Mouse (Mus musculus) embryo, embryonic 11 days (tissue): ENCODE measurements at regions not wholly inside any gene's neighbourhood (a gene's known extent, or its start where the extent isn't known, plus 50 kb on each side); places are given as distances from the start of the nearest gene placed in this dataset.

Source experiments
- DNase-seq: peaks from one replicate; pipeline ENCODE4 v3.0.0-alpha.2; 2015

GRCm38 (mm10) chr2:166261799-166262198 lies 106.3 kb upstream of the Sulf2 start:
- DNase-seq, result peak; percentile 62

- no peak for DNase-seq
Measured at GRCm38 (mm10) chr2:166261065-166261464, 105.6 kb upstream of the Sulf2 start.

GRCm38 (mm10) chr2:166258771-166259180 lies 103.3 kb upstream of the Sulf2 start:
- no peak for DNase-seq

DNA sequence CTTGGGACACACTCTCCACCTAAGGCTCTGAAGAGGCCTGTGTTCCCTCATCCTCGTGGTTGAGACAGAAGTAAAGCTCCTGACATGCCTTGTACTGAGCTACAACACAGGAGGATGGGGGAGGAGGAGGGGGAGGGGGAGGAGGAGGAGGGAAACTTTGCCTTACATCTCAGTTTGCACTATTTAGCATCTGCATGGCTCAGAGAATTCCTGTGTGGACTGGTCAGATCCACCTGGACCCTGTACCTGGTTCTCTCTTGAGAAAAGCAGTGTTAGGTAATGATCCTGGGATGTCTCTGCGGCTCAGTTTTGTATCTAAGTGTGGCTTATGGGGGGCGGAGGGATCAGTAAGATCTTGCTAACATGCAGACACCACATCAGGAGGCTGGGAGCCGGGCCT lies 102.2 kb upstream of the Sulf2 start:
- no peak for DNase-seq

DNA sequence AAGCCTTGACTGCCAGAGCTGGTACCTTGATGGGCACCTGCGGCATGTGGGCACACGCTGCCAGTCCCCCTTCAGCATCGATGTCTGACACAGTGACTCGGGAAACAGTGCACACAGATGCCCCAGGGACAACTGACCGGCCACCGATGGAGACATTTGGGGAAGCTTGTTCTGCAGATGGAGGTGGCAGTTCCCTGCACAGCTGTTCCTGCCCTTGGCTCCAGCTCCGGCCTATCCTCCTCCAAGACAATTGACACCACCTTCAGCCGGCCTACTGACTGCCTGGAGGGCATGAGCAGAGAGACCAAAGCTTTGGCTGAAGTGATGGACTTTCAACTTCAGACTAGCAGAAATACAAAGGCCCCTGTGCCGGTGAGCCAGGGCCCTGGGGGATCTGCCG lies 100.7 kb upstream of the Sulf2 start:
- DNase-seq, result no peak

- DNase-seq, result no peak
Measured at GRCm38 (mm10) chr2:166254581-166254980, 99.1 kb upstream of the Sulf2 start.

- no peak for DNase-seq
Measured at GRCm38 (mm10) chr2:166252107-166252506, 96.6 kb upstream of the Sulf2 start.

DNA sequence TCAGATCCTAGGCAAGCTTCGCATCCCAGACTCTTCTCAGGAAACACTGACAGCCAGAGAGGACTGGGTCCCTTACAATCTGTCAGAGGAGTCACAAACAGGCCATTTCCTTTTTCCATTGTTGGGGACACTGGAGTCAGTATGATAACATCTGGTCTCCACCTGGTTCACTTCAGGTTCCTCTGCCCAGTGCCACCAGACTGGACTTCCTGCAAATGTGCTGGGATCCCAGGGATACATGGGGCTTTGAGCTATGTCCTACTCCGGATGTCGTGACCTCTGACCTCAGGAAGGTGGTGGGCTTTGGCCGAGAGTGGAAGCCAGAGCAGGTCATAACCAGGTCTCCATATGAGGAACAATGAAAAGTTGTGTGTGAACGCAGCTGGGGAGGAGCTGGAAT lies 96.0 kb upstream of the Sulf2 start:
- no peak for DNase-seq

DNA sequence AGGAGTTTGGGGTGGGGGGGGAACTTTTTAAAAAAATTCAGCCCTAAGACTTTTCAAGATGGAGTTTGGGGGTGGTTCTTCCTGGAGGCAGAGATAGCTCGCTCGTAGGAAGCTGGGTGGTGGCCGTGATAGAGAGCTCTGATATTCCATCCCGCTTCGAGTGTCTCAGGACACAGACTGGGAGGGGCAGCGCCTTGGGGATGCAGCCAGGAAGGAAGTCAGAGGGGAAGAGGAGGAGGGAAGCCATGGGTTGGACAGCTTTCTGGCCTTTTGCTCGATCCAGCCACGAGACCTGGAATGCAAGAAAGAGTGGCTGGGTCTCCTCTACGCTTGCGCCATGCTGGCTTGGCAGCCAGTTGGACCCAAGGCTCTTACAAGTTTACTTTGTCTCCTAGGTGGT lies 95.1 kb upstream of the Sulf2 start:
- DNase-seq, result no peak

GRCm38 (mm10) chr2:166249338-166249950 lies 94.0 kb upstream of the Sulf2 start:
- DNase-seq, result no peak

- DNase-seq, result no peak
Measured at GRCm38 (mm10) chr2:166246401-166247189, 91.1 kb upstream of the Sulf2 start.

DNA sequence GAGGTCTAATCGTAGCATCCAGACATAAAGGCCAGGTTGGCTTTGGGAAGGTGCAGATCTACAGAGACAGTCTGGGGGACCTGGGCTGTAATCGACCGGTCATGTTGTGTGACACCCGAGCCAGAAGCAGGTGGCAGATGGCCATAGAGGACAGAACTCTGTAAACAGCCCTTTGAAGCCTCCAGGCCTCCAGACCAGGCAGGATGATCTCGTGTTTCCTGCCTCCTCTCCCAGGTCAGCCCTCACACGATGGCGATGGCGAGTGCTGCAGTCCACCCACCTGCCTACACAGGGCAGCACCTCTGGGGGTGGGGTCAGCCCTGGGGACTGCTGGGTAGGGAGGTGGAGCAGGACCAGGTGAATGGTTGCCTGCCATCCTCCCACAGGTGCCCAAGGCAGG lies 89.8 kb upstream of the Sulf2 start:
- DNase-seq, result no peak

DNA sequence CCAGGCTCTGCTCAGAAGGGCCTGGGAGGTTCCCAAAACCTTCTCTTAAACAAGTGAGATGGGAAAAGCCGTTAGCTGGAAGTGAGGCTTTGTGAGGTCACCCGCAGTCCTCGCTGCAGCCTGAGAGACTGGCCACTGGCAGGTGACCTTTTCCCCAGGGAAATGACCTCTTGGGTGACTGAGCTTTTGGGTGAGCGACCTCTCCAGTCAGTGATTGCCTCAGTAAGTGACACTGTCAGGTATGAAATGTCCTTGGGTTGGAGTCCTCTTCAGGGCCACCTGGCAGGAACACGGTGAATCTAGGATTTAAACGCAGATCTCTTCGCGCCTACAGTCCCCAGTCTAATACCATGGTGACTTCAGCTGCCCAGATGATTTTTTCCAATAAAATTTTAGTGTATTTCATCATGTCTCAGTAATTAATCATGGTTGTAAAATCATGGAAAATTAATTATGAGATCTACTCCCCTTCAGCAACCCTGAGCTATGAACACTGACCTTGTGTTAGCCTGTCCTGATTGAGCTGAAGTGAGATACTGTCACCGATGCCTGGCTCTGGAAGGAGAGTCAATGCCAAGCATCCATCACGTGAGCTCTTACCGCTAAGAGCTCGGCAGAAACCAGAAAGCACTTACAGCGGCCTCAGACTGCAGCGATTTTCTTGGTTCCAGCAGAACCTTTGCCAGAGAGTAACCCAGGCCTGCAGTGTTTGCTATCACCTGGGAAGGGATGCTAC lies 87.5 kb upstream of the Sulf2 start:
- no peak for DNase-seq

DNA sequence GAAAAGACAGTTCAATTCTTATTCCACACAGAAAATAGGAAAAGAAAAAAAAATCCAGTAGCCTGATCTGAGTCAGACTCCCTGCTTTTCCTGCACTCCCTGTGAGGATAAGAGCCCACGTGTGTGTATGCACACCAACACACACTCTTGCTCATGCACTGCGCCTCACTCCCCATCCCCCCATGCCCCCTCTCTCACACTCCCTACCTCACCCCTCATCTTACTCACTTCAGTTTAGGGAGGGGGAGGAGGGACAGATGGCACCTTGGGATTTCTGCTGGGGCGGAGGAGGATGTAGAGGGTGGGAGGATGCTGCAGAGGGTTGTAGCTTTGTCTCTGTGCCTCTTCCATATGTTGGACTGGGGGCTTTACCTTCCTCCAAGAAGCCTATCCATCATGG lies 85.8 kb upstream of the Sulf2 start:
- no peak for DNase-seq

DNA sequence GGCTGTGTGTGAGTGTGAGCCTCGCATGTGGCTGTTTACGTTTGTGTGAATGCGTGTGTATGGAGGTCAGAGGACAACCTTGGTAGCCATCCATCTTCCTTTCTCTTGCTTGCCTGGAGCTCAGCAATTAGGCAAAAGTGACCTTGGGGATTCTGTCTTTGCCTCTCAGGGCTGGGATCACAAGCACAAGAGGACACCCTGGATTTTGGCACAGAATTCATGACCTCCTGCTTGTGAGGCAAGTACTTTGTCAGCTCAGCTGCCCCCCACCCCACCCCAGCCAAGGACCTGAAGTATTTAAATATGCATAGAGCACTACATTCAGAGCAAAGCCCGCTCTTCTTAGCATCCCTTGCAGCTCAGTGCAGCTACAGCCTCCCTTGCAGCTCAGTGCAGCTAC lies 84.6 kb upstream of the Sulf2 start:
- DNase-seq, result no peak

DNA sequence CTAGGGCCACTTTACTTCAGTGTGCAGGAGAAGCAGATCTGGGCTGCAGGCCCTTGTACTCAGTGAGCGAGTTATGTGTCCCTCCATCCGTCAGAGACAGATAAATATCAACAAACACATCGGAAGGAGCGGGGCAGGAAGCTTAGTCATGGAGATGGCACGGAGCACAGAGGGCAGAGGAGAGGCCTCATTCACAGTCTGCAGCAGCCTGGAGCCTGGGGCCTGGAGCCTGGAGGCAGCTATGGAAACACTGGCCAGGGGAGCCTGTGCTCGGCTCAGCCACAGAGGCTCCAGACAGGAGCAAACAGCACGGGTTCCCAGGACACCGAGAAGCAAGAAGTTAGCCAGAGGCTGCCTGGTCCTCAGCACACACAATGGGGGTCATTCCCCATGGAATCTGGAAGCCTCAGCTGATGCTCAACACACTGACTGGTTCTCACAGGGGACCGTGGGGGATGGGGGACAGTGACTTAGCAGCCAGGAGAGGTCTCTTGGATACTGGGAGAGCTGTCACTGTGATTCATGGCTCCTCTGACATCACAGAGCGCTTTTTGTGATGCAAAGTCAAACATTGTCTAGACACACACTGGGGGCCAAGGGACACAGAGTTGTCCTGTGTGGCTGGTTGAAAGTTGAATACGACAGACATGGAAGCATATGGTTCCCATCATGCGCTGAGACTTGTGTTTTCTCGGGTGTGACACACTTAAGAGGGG lies 82.2 kb upstream of the Sulf2 start:
- DNase-seq, result peak; percentile 81

DNA sequence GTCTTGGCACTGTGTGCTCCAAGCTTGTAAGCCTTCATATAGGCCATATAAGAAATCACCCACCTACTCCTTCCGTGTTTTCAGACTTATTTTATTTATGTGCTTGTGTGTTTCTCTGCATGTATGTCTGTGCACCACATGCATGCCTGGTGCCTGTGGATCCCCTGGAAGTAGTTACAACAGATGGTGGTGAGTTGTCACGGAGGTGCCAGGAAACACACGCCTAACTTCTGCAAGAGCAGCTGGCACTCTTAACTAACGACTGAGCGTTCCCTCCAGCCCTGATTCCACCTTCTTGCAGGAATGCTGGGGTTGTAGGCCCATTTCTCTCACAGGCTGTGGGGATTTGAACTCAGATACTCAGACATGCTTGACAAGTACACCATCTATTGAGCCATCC lies 80.6 kb upstream of the Sulf2 start:
- DNase-seq, result no peak

DNA sequence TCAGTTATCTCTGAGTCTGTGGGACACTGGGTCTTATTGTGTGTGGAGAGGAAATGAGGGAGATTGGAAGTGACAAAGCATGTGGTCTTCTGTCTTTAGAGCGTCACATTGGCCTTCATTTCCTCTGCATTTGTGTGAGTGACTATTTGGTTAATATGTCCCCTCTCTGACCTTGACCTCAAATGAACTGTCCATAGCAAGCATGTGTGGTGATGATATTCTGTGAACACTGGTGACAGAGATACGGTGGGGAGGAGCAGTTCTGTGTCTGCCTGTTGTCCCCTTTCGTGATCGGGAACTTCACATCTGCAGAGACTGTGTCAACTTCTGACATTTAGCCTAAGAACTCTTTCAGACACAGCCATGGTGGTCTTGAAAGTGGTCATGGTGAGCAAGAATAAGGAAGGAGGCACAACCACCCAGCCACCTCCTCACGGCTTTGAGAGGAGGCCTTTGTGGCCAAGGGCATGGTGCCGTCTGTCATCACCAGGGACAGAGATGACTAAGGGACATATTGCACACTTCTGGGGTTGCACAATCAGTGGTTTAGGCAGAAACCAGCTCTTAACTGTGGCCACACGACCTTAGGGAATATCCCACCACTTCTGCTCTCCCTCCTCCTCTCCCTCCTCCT lies 79.2 kb upstream of the Sulf2 start:
- DNase-seq, result no peak

DNA sequence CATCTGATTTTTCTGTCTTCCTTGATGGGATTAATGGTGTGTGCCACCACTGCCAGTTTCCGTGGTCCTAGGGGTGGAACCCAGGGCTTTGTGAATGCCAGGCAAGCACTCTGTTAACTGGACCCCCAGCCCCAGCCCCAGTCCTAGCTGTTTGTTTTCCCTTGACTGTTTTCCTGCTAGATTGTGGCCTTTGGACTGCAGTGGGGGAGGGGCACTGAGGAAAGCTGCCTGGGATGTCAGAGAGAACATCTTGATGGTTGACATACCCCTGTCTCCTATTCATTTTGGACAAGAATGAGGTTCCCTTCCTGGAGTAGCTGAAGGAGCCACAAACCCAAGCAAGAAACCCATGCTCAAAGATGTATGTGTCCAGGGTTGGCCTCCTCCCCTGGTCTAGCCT lies 77.8 kb upstream of the Sulf2 start:
- DNase-seq, result no peak

GRCm38 (mm10) chr2:166232376-166232775 lies 76.9 kb upstream of the Sulf2 start:
- DNase-seq, result peak; percentile 51

- DNase-seq, result no peak
Measured at GRCm38 (mm10) chr2:166230617-166231016, 75.2 kb upstream of the Sulf2 start.

GRCm38 (mm10) chr2:166228356-166228755 lies 72.9 kb upstream of the Sulf2 start:
- DNase-seq, result no peak

DNA sequence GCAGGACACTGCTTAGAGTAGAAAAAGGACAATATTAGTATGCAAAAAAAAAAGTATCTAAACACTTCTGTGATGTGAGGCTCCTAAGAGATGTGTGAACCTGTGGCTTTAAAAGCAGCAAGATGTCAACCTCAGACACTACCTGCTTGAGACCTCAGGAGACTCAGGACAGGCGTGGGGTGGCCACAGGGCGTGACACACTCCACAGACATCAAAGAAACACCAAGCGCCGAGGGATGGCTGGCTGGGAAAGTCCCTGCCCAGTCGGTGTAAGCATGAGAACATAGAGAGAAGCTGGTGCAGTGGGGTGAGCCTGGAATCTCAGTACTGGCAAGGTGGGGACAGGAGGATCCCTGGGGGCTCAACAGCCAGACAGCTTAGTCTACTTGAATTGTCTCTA lies 72.0 kb upstream of the Sulf2 start:
- no peak for DNase-seq
